Mouse (Mus musculus) lung, postnatal 25 days (tissue): ENCODE measurements around the gene Fcho2.

Experiments
- DNase-seq: peaks from one replicate; pipeline ENCODE4 v3.0.0; 2022; ENCODE audit warnings: low spot score

The Fcho2 gene

GRCm38 (mm10) chr13:98804480-98804879 lies 10.8 kb downstream of the Fcho2 start:
- no peak for DNase-seq

DNA sequence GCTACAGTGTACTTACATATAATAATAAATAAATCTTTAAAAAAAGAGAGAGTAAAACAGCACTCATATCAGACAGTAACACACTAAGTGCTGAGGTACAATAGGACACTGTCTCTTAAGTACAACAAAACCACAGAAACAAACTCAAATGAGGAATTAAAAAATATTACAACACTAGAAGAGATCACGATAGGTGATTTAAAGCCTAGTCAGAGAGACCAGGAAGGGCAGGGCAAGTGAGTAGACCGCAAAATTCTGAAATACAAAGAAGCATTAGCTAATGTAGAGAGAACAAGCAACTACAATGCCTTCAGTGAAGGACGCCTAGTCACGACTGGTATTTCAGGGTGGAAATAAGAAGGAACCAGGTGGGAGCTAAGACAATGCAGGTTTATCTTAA lies 11.6 kb downstream of the Fcho2 start:
- no peak for DNase-seq

- DNase-seq = no peak
Measured at GRCm38 (mm10) chr13:98802957-98803356, 12.3 kb downstream of the Fcho2 start.

GRCm38 (mm10) chr13:98795511-98795910 lies 19.7 kb downstream of the Fcho2 start:
- no peak for DNase-seq

DNA sequence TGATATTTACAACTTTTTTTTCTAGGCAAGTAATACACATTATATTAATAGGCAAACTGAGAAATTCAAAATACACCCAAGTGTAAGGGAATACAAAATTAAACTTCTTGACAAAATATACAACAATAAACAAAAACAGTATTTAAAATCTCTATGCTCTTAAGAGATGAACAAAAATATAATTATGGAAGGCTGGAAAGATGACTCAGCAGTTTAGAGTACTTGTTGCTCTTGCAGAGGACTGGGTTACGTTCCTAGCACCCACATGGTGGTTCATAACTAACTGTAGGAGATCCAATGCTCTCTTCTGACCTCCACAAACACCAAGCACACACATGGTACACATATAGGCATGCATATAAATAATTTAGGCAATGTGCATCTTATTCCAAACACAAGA lies 22.4 kb downstream of the Fcho2 start:
- no peak for DNase-seq

DNA sequence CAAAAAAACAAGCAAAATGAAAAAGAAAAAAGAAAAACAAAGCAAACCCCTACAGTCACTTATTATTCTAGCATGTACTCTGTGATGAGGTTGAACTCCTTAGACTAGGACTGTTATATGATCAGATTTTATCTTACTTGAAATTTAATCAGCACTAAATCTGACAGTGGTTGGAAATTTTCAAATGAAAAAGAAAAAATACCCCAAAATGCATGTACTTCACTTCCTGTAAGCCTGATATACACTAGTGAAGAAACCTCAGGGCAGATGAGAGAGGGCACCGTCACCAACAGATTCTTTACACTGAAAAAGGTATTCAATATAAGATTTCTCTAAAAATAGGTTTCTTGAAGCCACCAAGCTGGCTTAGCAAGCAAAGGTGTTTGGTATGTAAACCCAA lies 23.6 kb downstream of the Fcho2 start:
- no peak for DNase-seq

- DNase-seq = no peak
Measured at GRCm38 (mm10) chr13:98786970-98787685, 28.1 kb downstream of the Fcho2 start.

- DNase-seq = no peak
Measured at GRCm38 (mm10) chr13:98777959-98778358, 37.3 kb downstream of the Fcho2 start.

- DNase-seq = no peak
Measured at GRCm38 (mm10) chr13:98771484-98771883, 43.8 kb downstream of the Fcho2 start.

- peak; percentile 56 for DNase-seq
Measured at GRCm38 (mm10) chr13:98768329-98768728, 46.9 kb downstream of the Fcho2 start.

DNA sequence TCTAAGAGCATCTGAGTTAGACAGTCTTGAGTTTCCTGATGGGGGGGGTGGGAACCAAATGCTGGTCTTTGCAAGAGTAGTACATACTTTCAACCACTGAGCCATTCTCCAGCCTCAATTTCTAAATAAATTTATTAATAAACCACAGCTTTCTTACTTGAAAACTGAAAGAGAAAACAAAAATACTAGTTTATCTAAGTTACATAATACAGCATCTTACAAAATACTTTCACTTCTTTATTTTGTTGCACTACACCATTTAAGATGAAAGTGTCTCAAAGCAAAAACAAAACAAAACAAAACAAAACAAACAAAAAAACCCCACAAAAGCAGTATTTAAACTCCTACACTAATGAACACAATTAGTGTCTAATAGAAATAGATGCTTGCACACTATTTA lies 53.5 kb downstream of the Fcho2 start:
- DNase-seq = no peak

GRCm38 (mm10) chr13:98755886-98756285 lies 59.4 kb downstream of the Fcho2 start:
- no peak for DNase-seq

DNA sequence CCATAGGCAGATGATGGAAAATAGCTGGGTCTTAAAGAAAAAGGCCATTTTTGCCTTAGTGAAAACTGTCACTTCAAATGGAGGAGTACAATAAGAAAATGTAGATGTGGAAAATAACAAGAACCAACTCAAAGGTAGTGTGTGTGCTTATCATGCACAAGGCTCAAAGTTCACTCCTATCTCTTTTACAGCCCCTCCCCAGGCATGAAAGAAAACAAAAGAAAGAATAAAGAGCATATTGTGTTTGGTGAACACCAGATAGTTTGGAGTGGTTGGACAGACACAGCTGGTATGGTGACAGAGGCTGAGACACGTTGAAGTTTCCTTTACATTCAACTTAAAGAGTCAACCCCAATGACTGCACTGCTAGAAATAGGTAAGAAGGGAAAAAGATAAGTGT lies 70.6 kb downstream of the Fcho2 start:
- DNase-seq = no peak

- DNase-seq = no peak
Measured at GRCm38 (mm10) chr13:98743829-98744228, 71.4 kb downstream of the Fcho2 start.

- DNase-seq = no peak
Measured at GRCm38 (mm10) chr13:98743214-98743613, 72.0 kb downstream of the Fcho2 start.

- no peak for DNase-seq
Measured at GRCm38 (mm10) chr13:98738213-98738612, 77.0 kb downstream of the Fcho2 start.

- DNase-seq = no peak
Measured at GRCm38 (mm10) chr13:98733292-98733691, 82.0 kb downstream of the Fcho2 start.

DNA sequence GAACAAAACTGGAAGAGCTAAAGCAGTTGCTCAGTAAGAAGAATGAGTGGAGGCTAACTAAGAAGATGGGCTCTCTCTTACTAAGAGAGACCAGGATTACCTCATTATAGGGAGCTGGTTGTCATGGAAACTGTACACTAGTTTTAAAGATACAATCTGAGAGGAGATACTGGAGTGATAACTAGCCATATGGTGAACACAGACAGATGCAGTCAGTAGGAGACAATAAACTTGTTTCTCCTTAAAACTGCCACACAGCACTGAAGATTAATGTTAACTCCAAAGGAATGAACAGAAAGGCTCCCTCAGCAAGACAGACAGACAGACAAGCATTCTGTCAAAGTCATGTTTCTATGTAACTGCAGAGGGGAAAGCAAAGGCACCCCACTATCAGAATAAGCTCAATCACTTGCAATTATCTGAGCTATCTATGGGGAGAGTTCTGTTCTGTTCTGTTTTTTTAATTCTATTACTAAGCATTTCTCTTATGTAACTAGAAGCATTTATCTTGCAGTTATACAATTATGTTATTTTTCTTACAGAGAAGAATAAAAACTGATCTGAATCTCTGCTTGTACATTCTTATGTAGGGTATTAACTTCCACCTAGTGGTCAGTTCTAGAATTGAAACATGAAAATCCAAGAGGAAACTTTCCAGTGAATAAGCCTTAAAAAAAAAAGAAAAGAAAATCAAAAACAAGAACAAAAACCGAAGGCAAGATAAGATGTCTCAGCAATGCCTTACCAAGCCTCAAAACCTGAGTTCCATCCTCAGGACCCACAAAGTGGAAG lies 85.8 kb downstream of the Fcho2 start:
- DNase-seq = no peak

DNA sequence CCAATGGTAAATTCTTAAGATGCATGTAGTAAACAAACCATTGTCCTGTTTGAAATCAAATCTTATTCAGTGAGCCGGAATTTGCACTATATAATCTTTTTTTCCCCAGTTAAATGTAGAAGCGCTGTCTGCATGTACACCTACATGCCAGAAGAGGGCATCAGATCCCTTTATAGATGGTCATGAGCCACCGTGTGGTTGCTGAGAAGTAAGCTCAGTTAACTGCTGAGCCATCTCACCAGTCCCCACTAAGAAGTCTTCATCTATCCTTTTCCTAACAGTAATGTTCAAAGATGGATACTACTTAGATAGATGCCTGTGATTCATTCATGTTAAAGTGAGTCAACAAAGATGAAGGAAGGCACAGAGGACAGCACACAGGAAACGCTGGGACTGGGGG lies 88.8 kb downstream of the Fcho2 start:
- no peak for DNase-seq

- no peak for DNase-seq
Measured at GRCm38 (mm10) chr13:98723430-98723829, 91.8 kb downstream of the Fcho2 start.

- DNase-seq = no peak
Measured at GRCm38 (mm10) chr13:98722296-98722695, 93.0 kb downstream of the Fcho2 start.

DNA sequence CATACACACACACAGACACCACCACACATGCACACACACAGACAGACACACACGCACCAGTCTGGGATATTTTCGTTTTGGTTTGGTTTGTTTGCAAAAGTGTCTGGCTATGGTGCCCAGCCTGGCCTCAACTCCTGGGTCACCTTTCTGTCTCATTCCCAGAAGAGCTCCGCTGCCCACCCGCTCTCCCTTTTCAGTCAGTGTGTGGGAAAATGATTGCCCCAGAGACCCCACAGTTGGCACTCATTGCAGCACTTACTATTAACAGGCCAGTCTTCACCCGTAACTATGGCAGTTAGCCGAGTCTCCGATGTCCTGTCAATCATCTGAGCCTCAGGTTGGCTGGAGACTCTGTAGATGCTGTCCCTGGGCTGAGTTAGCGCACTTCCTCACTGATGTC lies 99.1 kb downstream of the Fcho2 start:
- DNase-seq = no peak

- no peak for DNase-seq
Measured at GRCm38 (mm10) chr13:98715443-98715990, 99.7 kb downstream of the Fcho2 start.
